Mouse (Mus musculus) stomach, postnatal 0 days (tissue): ENCODE data around the gene Hlf. TPM values are rescaled to one million over a fixed set of nuclear protein-coding genes. Genes with fewer than 3 reads are reported as not detected.
A peak's percentile ranks its signal among the peaks of the same experiment; 100 is the strongest.

Source experiments
- ATAC-seq: fragments of 200-750 bp; cut with Nextera tagmentation; 2 replicates; pipeline ENCODE4 v1.8.0; 2017; ENCODE audit not compliant: low FRiP score, low TSS enrichment
- DNase-seq: peaks from one replicate; pipeline ENCODE4 v3.0.0-alpha.2; 2016; ENCODE audit warnings: low spot score
- H3K27ac ChIP-seq: fragments of 300-500 bp; sonication (generic); replicated peaks from 2 replicates; pipeline ENCODE4 v1.5.1; 2014; ENCODE audit warnings: mild to moderate bottlenecking, control low read depth
- H3K27me3 ChIP-seq: fragments of 300-500 bp; sonication (generic); 2 replicates; pipeline ENCODE4 v1.6.1; 2014; ENCODE audit warnings: low read length; ENCODE audit not compliant: control insufficient read depth, insufficient read depth
- H3K36me3 ChIP-seq: fragments of 300-500 bp; sonication (generic); 2 replicates; pipeline ENCODE4 v1.6.1; 2014; ENCODE audit warnings: low read length, mixed read lengths; ENCODE audit not compliant: control insufficient read depth, insufficient read depth
- H3K4me1 ChIP-seq: fragments of 300-500 bp; sonication (generic); replicated peaks from 2 replicates; pipeline ENCODE4 v1.6.1; 2014; ENCODE audit warnings: antibody characterized with exemption; ENCODE audit not compliant: control insufficient read depth, insufficient read depth
- H3K4me2 ChIP-seq: fragments of 300-500 bp; sonication (generic); replicated peaks from 2 replicates; pipeline ENCODE4 v1.6.1; 2014; ENCODE audit warnings: low read depth, mild to moderate bottlenecking, control low read depth, moderate library complexity
- H3K4me3 ChIP-seq: fragments of 300-500 bp; sonication (generic); 2 replicates; pipeline ENCODE4 v1.5.1; 2014; ENCODE audit warnings: low read depth, low read length, control low read depth
- H3K9ac ChIP-seq: fragments of 300-500 bp; sonication (generic); 2 replicates; pipeline ENCODE4 v1.6.1; 2014; ENCODE audit warnings: mild to moderate bottlenecking, low read length, control low read depth, mixed read lengths
- H3K9me3 ChIP-seq: fragments of 300-500 bp; sonication (generic); 2 replicates; pipeline ENCODE4 v1.6.1; 2016; ENCODE audit warnings: low read length; ENCODE audit not compliant: control insufficient read depth
- CTCF ChIP-seq: IDR thresholded peaks from 2 replicates; pipeline ENCODE4 v1.5.1; 2016; ENCODE audit warnings: antibody characterized with exemption, low read depth, mild to moderate bottlenecking, moderate library complexity
- EP300 ChIP-seq: optimal IDR thresholded peaks from 2 replicates; pipeline ENCODE3; 2016; ENCODE audit warnings: antibody characterized with exemption
- WGBS: fragments of 180-500 bp; shearing (Covaris S2); extraction: QIAGEN DNeasy Blood & Tissue Kit; methylation state at CpG from one replicate; pipeline ENCODE4 v1.1.7; 2014; 5-methylcytosine and 5-hydroxymethylcytosine counted together
- polyA plus RNA-seq: library from polyadenylated mRNA; unstranded; fragments of >200 nt; fragmentation: Nextera tagmentation; extraction: Ambion mirVana; gene quantifications from 2 replicates; pipeline ENCODE4 v1.2.1, GENCODE M21; 2015

Hlf gene
- polyA plus RNA-seq, 1 experiment from 2014 or later, result 1.2 TPM

GRCm38 (mm10) chr11:90342267-90342666 is 48.4 kb downstream of the Hlf start:
- ATAC-seq, result no peak

DNA sequence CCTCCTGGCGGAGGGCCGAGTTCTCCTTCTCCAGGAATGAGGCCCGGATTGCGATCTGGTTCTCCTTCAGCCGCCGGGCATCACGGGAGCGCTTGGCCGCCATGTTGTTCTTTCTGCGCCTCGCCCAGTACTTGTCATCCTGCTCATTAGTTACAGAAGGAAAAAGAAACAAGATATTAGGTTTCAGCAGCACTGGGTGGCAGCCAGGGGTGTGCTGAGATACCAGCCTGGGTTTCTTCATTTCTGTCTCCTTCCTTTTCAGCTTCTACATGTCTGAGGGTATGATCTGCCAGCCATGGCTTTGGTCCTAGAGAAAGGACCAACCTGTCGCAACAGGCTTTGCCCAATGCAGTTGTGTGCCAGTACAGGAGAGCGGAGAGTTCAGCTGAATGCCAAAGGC is 49.9 kb downstream of the Hlf start:
- Histone ChIP-seq H3K27me3 (no peaks in the 10 kb centered on the region), H3K9ac (no peak overlapping the region), H3K9me3 (no peaks in the 10 kb centered on the region), H3K36me3 (no peaks in the 10 kb centered on the region), H3K4me1 (no peaks in the 10 kb centered on the region), H3K27ac (no peak overlapping the region), H3K4me2 (no peak overlapping the region), H3K4me3 (no peak overlapping the region)
- no peak for DNase-seq
- WGBS, result 87% methylated on average over 13 of the region's 13 CpGs
- TF ChIP-seq CTCF (no peak), EP300 (no peak)
- ATAC-seq, result peak; percentile 47

More at GRCm38 (mm10) chr11:90342267-90342666, 48.4 kb downstream of the Hlf start:
- H3K9me3 ChIP-seq, result no peaks in the 10 kb centered on the region
- no peak overlapping the region for H3K27ac ChIP-seq
- H3K36me3 ChIP-seq, result no peaks in the 10 kb centered on the region
- no peak overlapping the region for H3K4me3 ChIP-seq
- no peak for DNase-seq
- TF ChIP-seq EP300, result no peak
- TF ChIP-seq CTCF, result no peak
- no peaks in the 10 kb centered on the region for H3K4me1 ChIP-seq
- H3K4me2 ChIP-seq, result no peak overlapping the region
- H3K27me3 ChIP-seq, result no peaks in the 10 kb centered on the region
- WGBS, result 74% methylated on average over 5 of the region's 5 CpGs
- H3K9ac ChIP-seq, result no peak overlapping the region

DNA sequence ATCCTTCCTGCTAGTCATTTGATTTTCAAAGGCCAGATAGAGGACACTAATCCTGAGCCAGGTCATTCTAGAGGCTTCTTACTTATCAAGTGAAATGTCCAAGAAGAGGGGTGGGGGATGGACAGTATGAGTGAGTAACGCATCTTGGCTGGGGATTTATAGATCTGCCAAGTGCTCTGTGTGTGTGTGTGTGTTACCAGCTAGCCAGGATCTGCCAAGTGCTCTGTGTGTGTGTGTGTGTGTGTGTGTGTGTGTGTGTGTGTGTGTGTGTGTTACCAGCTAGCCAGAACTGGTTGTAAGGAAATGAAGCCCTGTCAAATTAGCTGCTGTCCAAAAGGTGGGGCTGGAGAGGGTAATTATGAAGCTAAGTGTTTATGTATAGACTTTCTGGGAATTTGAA is 55.9 kb downstream of the Hlf start:
- Histone ChIP-seq H3K36me3 (no peaks in the 10 kb centered on the region), H3K4me1 (no peaks in the 10 kb centered on the region), H3K27me3 (no peaks in the 10 kb centered on the region), H3K4me2 (no peak overlapping the region), H3K9me3 (no peaks in the 10 kb centered on the region), H3K9ac (no peak overlapping the region), H3K4me3 (no peak overlapping the region), H3K27ac (no peak overlapping the region)
- 60% methylated on average over 1 of the region's 1 CpGs for WGBS
- DNase-seq, result no peak
- peak; percentile 29; the same call in 1 of the 2 replicates for ATAC-seq
- TF ChIP-seq EP300 (no peak), CTCF (0 out of 2 replicates have a peak, but pooled peaks have one; percentile 11)

DNA sequence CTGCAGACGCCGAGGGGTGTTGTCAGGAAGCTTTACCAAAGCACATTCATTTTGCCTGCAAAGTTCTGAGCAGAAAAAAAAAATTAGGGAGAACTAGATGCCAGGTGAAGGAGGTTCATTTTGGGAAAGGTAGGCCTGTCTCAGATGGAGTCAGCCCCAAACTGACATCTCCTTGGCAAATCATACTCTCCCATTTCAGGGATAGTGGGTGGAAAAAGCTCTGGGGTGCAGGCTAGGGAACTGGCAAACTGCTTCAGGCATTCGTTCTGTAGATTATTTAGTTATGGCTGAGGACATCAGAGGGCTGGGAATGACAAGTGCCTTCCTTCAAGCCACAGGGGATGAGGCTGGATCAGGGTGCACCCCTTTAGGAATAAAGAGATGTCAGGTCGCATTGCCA is 58.0 kb downstream of the Hlf start:
- Histone ChIP-seq H3K36me3 (no peaks in the 10 kb centered on the region), H3K9ac (no peak overlapping the region), H3K9me3 (no peaks in the 10 kb centered on the region), H3K27ac (no peak overlapping the region), H3K4me1 (no peaks in the 10 kb centered on the region), H3K4me3 (no peak overlapping the region), H3K27me3 (no peaks in the 10 kb centered on the region), H3K4me2 (no peak overlapping the region)
- no peak for TF ChIP-seq CTCF
- WGBS, result 70% methylated on average over 4 of the region's 4 CpGs
- no peak for ATAC-seq
- no peak for DNase-seq

GRCm38 (mm10) chr11:90330202-90330694 is 60.4 kb downstream of the Hlf start:
- 71% methylated on average over 9 of the region's 9 CpGs for WGBS
- Histone ChIP-seq H3K4me3 (no peak overlapping the region), H3K9ac (no peak overlapping the region), H3K27ac (no peak overlapping the region), H3K4me1 (no peaks in the 10 kb centered on the region), H3K9me3 (no peaks in the 10 kb centered on the region), H3K36me3 (no peaks in the 10 kb centered on the region), H3K4me2 (no peak overlapping the region), H3K27me3 (no peaks in the 10 kb centered on the region)
- DNase-seq (no peak), ATAC-seq (no peak)
- TF ChIP-seq EP300 (no peak), CTCF (no peak)

DNA sequence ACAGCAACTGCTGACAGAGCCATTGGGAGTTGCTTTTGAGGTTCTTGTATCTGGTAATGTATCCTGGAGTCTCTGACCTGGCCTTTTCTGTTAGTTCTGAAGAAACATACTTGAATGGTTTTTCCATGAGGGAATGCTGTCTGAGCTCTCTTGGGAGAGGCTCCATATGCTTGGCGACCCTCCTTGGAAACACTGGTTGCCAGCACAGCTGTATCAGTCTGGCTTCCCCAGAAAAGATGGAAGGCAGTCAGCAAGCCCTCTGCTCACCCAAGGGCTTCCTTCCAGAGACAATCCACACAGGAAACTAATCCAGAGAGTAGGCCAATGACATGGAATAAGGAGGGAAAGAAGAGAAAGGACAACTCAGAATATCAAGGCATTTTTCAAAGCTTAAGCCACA is 63.9 kb downstream of the Hlf start:
- H3K27me3 ChIP-seq, result no peaks in the 10 kb centered on the region
- H3K27ac ChIP-seq, result no peak overlapping the region
- TF ChIP-seq EP300, result no peak
- no peak for TF ChIP-seq CTCF
- no peaks in the 10 kb centered on the region for H3K9me3 ChIP-seq
- 57% methylated on average over 1 of the region's 1 CpGs for WGBS
- DNase-seq (no peak), ATAC-seq (no peak)
- no peaks in the 10 kb centered on the region for H3K4me1 ChIP-seq
- no peak overlapping the region for H3K9ac ChIP-seq
- no peak overlapping the region for H3K4me2 ChIP-seq
- H3K4me3 ChIP-seq, result no peak overlapping the region
- H3K36me3 ChIP-seq, result no peaks in the 10 kb centered on the region
